Mouse (Mus musculus) thymus, adult 2 months (tissue): ENCODE measurements around the gene Fgfr2.

Experiments used
- CTCF ChIP-seq: fragments of 200-500 bp; IDR thresholded peaks from 2 replicates; pipeline ENCODE4 v1.5.1; 2012; ENCODE audit warnings: mild to moderate bottlenecking, control low read depth, low read length, moderate library complexity, borderline replicate concordance; ENCODE audit not compliant: control insufficient read depth, poor library complexity, insufficient read depth; ENCODE audit errors: extremely low read depth
- POLR2A ChIP-seq: fragments of 200-500 bp; IDR thresholded peaks from 2 replicates; pipeline ENCODE4 v1.6.1; 2012; ENCODE audit warnings: mild to moderate bottlenecking, low read length, control low read depth, moderate library complexity; ENCODE audit not compliant: control insufficient read depth, poor library complexity, insufficient read depth; ENCODE audit errors: extremely low read depth

GRCm38 (mm10) chr7:133040688-133041345, 82.3 kb downstream of the Fgfr2 start:
- TF ChIP-seq CTCF = no peak
- no peak for TF ChIP-seq POLR2A
